Comparison of ENCODE assay signal across 21 mouse cellular contexts in the genomic region with DNA sequence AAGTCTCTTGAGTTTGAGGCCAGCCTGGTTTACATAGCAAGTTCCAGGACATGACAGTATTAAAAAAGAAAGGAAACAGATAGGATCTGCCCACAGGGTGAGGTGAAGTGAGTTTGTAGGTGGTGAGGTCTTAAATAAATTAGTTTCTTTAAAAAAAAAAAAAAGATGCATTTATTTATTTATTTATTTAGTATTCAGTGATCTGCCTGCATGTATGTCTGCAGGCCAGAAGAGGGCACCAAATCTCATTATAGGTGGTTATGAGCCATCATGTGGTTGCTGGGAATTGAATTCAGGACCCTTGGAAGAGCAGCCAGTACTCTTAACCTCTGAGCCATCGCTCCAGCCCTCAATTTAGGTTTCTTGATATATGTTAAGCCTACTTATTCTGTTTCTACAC. TPM values are rescaled to one million over a fixed set of nuclear protein-coding genes. Genes with fewer than 3 reads are reported as not detected.
DNase-seq lines count a peak whose midpoint lies in the region; ATAC-seq and TF ChIP-seq lines count a peak whose summit lies in the region.
"Had no signal": no experiment of that assay in that cellular context is flagged by ENCODE, and none has a peak within 500 bp of the region (broad histone marks: within the 10 kb centered on the region; RNA-seq: fewer than 3 reads in every experiment).

No protein-coding gene starts in this region.

- no peak overlapping the region for H3K4me3 ChIP-seq in heart, embryonic 10.5 days
- no peak overlapping the region for H3K4me3 ChIP-seq in liver, adult 2 months (ENCODE audit: insufficient read depth, low read depth, low read length)
- no peak overlapping the region for H3K4me3 ChIP-seq in liver, embryonic 12.5 days
- no peak overlapping the region for H3K4me3 ChIP-seq in CH12.LX (replicated peaks in 1 of 3; ENCODE audit: low read depth in 2 of 3, low read length in 2 of 3, poor library complexity in 1 of 3)
- no peak overlapping the region for H3K4me3 ChIP-seq in midbrain, embryonic 10.5 days
- H3K4me3 ChIP-seq: forebrain, embryonic 13.5 days; liver, embryonic 15.5 days; neural tube, embryonic 13.5 days had no signal

- in situ Hi-C loops in CH12.LX (cut with MboI; ENCODE audit: low pct_ligation_motif_present, low pct_unique_long_range_greater_than_20kb, low sequenced_read_pairs): no loop called here

- peaks cover 95% of the 10 kb centered on the region for H3K36me3 ChIP-seq in heart, embryonic 10.5 days
- peaks cover 58% of the 10 kb centered on the region for H3K36me3 ChIP-seq in liver, adult 2 months (ENCODE audit: control insufficient read depth, insufficient read depth, low read length)
- peaks cover 95% of the 10 kb centered on the region for H3K36me3 ChIP-seq in liver, embryonic 12.5 days
- H3K36me3 ChIP-seq in CH12.LX (replicated peaks in 1 of 2; ENCODE audit: control insufficient read depth in 1 of 2, insufficient read depth in 1 of 2, low read length in 1 of 2): peaks cover 50 to 85% of the 10 kb centered on the region in 2 experiments
- H3K36me3 ChIP-seq in midbrain, embryonic 10.5 days: peaks cover 100% of the 10 kb centered on the region

- H3K9me3 ChIP-seq in heart, embryonic 10.5 days: no peaks in the 10 kb centered on the region
- no peaks in the 10 kb centered on the region for H3K9me3 ChIP-seq in liver, embryonic 12.5 days (replicated peaks)
- peaks cover 2% of the 10 kb centered on the region for H3K9me3 ChIP-seq in CH12.LX (replicated peaks; ENCODE audit: low read length)
- H3K9me3 ChIP-seq in midbrain, embryonic 10.5 days (replicated peaks): no peaks in the 10 kb centered on the region
- H3K9me3 ChIP-seq: forebrain, embryonic 13.5 days; liver, embryonic 15.5 days; neural tube, embryonic 13.5 days had no signal

- peak; percentile 73 for DNase-seq in heart, adult 11 months
- no peak for DNase-seq in heart, embryonic 10.5 days (ENCODE audit: low spot score)
- no peak for DNase-seq in liver, adult 2 months (ENCODE audit: extremely low read depth, low read depth, low spot score)
- DNase-seq in 416B (ENCODE audit: low read depth): peak; percentile 44
- peak; percentile 11 for DNase-seq in CH12.LX (ENCODE audit: extremely low read depth)
- no peak for DNase-seq in midbrain, embryonic 10.5 days (ENCODE audit: low spot score)
- DNase-seq in adrenal gland, adult 8-10 months: no peak
- DNase-seq: cerebellum, adult 2 months; gastrocnemius, postnatal 10 days; heart, postnatal 4 days; kidney, postnatal 14 days; layer of hippocampus, adult 9-11 months; thymus, postnatal 25 days had no signal

- H3K9ac ChIP-seq in liver, adult 2 months (ENCODE audit: low read depth, low read length): no peak overlapping the region
- H3K9ac ChIP-seq in liver, embryonic 12.5 days: no peak overlapping the region
- no peak overlapping the region for H3K9ac ChIP-seq in CH12.LX (ENCODE audit: insufficient read depth, low read depth)
- H3K9ac ChIP-seq: forebrain, embryonic 13.5 days; liver, embryonic 15.5 days; neural tube, embryonic 13.5 days had no signal

- no peaks in the 10 kb centered on the region for H3K79me2 ChIP-seq in liver, adult 2 months (ENCODE audit: control insufficient read depth, insufficient read depth, low read length)
- H3K79me2 ChIP-seq in CH12.LX (replicated peaks; ENCODE audit: control insufficient read depth, extremely low read depth, insufficient read depth, poor library complexity, severe bottlenecking): peaks cover 3% of the 10 kb centered on the region; the same call in 1 of the 2 replicates

- peak; percentile 18; the same call in 1 of the 2 replicates for TF ChIP-seq CTCF in liver, adult 2 months (IDR thresholded peaks at IDR 0.05; ENCODE audit: low read depth, low read length)
- peak in 1 of 2 experiments; percentile 29; a peak in 1 of 4 replicates for TF ChIP-seq CTCF in CH12.LX (conservative IDR thresholded peaks at IDR 0.05 in 1 of 2, IDR thresholded peaks at IDR 0.05 in 1 of 2; ENCODE audit: low read depth in 2 of 2, low read length in 2 of 2)

- H3K27me3 ChIP-seq in heart, embryonic 10.5 days (ENCODE audit: insufficient read depth, poor library complexity, severe bottlenecking): no peaks in the 10 kb centered on the region
- H3K27me3 ChIP-seq in liver, adult 2 months (ENCODE audit: control insufficient read depth, insufficient read depth, low read length): no peaks in the 10 kb centered on the region
- H3K27me3 ChIP-seq in liver, embryonic 12.5 days (replicated peaks): no peaks in the 10 kb centered on the region
- no peaks in the 10 kb centered on the region for H3K27me3 ChIP-seq in CH12.LX (replicated peaks)
- H3K27me3 ChIP-seq in midbrain, embryonic 10.5 days (ENCODE audit: low read depth, poor library complexity, severe bottlenecking): no peaks in the 10 kb centered on the region
- H3K27me3 ChIP-seq: forebrain, embryonic 13.5 days; liver, embryonic 15.5 days; neural tube, embryonic 13.5 days had no signal

- no peak overlapping the region for H3K27ac ChIP-seq in heart, embryonic 10.5 days
- no peak overlapping the region for H3K27ac ChIP-seq in liver, adult 2 months (replicated peaks; ENCODE audit: insufficient read depth, low read depth, low read length)
- H3K27ac ChIP-seq in liver, embryonic 12.5 days: no peak overlapping the region
- no peak overlapping the region for H3K27ac ChIP-seq in CH12.LX (ENCODE audit: insufficient read depth, low read depth)
- H3K27ac ChIP-seq in midbrain, embryonic 10.5 days (replicated peaks): no peak overlapping the region
- H3K27ac ChIP-seq: forebrain, embryonic 13.5 days; liver, embryonic 15.5 days; macrophage; neural tube, embryonic 13.5 days had no signal

- no peak for TF ChIP-seq POLR2A in liver, adult 2 months (IDR thresholded peaks at IDR 0.05; ENCODE audit: extremely low read depth, insufficient read depth, low read length)
- TF ChIP-seq POLR2A in CH12.LX (IDR thresholded peaks at IDR 0.05; ENCODE audit: low read depth, low read length): no peak

- dilution Hi-C loops in CH12.LX (cut with MboI; ENCODE audit: extremely low pct_ligation_motif_present, extremely low pct_unique_long_range_greater_than_20kb, low sequenced_read_pairs): no loop called here

- TF ChIP-seq RAD21 in CH12.LX (IDR thresholded peaks at IDR 0.05; ENCODE audit: low read depth, low read length): no peak

- no peak for ATAC-seq in liver, embryonic 12.5 days
- ATAC-seq: forebrain, embryonic 13.5 days; inflammation-experienced regulatory T-cells, adult 6 months; midbrain, embryonic 16.5 days had no signal

- H3K4me1 ChIP-seq in heart, embryonic 10.5 days: no peaks in the 10 kb centered on the region
- no peaks in the 10 kb centered on the region for H3K4me1 ChIP-seq in liver, adult 2 months (ENCODE audit: control insufficient read depth, insufficient read depth, low read length)
- H3K4me1 ChIP-seq in liver, embryonic 12.5 days: no peaks in the 10 kb centered on the region
- H3K4me1 ChIP-seq in CH12.LX (ENCODE audit: control insufficient read depth in 1 of 2, insufficient read depth in 2 of 2): no peaks in the 10 kb centered on the region
- no peaks in the 10 kb centered on the region for H3K4me1 ChIP-seq in midbrain, embryonic 10.5 days
- H3K4me1 ChIP-seq: forebrain, embryonic 13.5 days; liver, embryonic 15.5 days; neural tube, embryonic 13.5 days had no signal

- 92% methylated on average over 1 of the region's 1 CpGs for WGBS in heart, embryonic 10.5 days
- 100% methylated on average over 1 of the region's 1 CpGs for WGBS in liver, adult 2 months
- 88% methylated on average over 1 of the region's 1 CpGs for WGBS in liver, embryonic 12.5 days (ENCODE audit: insufficient replicate concordance)
- 93% methylated on average over 1 of the region's 1 CpGs for WGBS in midbrain, embryonic 10.5 days

- TF ChIP-seq EP300 in CH12.LX (IDR thresholded peaks at IDR 0.05; ENCODE audit: low read length): no peak

- no peak overlapping the region for H3K4me2 ChIP-seq in liver, embryonic 12.5 days
- no peak overlapping the region for H3K4me2 ChIP-seq in CH12.LX (ENCODE audit: insufficient read depth, low read depth, poor library complexity, severe bottlenecking)
- H3K4me2 ChIP-seq: forebrain, embryonic 13.5 days; heart, embryonic 11.5 days; liver, embryonic 15.5 days; neural tube, embryonic 13.5 days had no signal

RNA-seq across cellular contexts. Expression of gene Dcaf1, which starts 18.9 kb away (rescaled TPM):
- polyA plus RNA-seq in heart, embryonic 10.5 days (2016; fragmentation: Nextera tagmentation; extraction: Ambion mirVana): 25.7 and 28.1 TPM in 2 replicates
- total RNA-seq in liver, adult 2 months (2014; rRNA removed): 14.2 and 14.9 TPM in 2 replicates
- 7.7 and 12.0 TPM in 2 replicates for polyA plus RNA-seq in liver, adult 2 months (2012; rRNA removed)
- 18.6 and 19.3 TPM in 2 replicates for polyA plus RNA-seq in liver, embryonic 12.5 days (2016; fragmentation: Nextera tagmentation; extraction: Ambion mirVana)
- 43.9 and 48.5 TPM in 2 replicates for total RNA-seq in CH12.LX (2012; rRNA removed)
- total RNA-seq in CH12.LX (2014; rRNA removed): 40.9 and 44.9 TPM in 2 replicates
- polyA plus RNA-seq in CH12.LX (2012; ENCODE audit: insufficient read length, low read depth): 36.1 and 42.9 TPM in 2 replicates
- 33.6 and 35.7 TPM in 2 replicates for polyA plus RNA-seq in midbrain, embryonic 10.5 days (2016; fragmentation: Nextera tagmentation; extraction: Ambion mirVana)
- 10 to 100 TPM; 32.4 to 50.2 (median 37.7) TPM for total RNA-seq in adrenal gland, adult 8-10 months (2022)

RNA-seq across cellular contexts. Expression of gene Rbm15b, which starts 46.7 kb away (rescaled TPM):
- 6.1 and 10.8 TPM in 2 replicates for polyA plus RNA-seq in heart, embryonic 10.5 days (2016; fragmentation: Nextera tagmentation; extraction: Ambion mirVana)
- 4.9 and 5.8 TPM in 2 replicates for total RNA-seq in liver, adult 2 months (2014; rRNA removed)
- 4.5 and 4.8 TPM in 2 replicates for polyA plus RNA-seq in liver, adult 2 months (2012; rRNA removed)
- 8.8 and 11.3 TPM in 2 replicates for polyA plus RNA-seq in liver, embryonic 12.5 days (2016; fragmentation: Nextera tagmentation; extraction: Ambion mirVana)
- 17.4 and 26.4 TPM in 2 replicates for total RNA-seq in CH12.LX (2012; rRNA removed)
- 10.9 and 11.4 TPM in 2 replicates for total RNA-seq in CH12.LX (2014; rRNA removed)
- 15.6 and 19.5 TPM in 2 replicates for polyA plus RNA-seq in CH12.LX (2012; ENCODE audit: insufficient read length, low read depth)
- 15.0 and 15.5 TPM in 2 replicates for polyA plus RNA-seq in midbrain, embryonic 10.5 days (2016; fragmentation: Nextera tagmentation; extraction: Ambion mirVana)
- 10 to 100 TPM; 20.7 to 28.9 (median 26.6) TPM for total RNA-seq in adrenal gland, adult 8-10 months (2022)

RNA-seq across cellular contexts. Expression of gene Manf, which starts 51.2 kb away (rescaled TPM):
- 296 and 411 TPM in 2 replicates for polyA plus RNA-seq in heart, embryonic 10.5 days (2016; fragmentation: Nextera tagmentation; extraction: Ambion mirVana)
- 78.2 and 102 TPM in 2 replicates for total RNA-seq in liver, adult 2 months (2014; rRNA removed)
- 43.1 and 74.6 TPM in 2 replicates for polyA plus RNA-seq in liver, adult 2 months (2012; rRNA removed)
- polyA plus RNA-seq in liver, embryonic 12.5 days (2016; fragmentation: Nextera tagmentation; extraction: Ambion mirVana): 232 and 233 TPM in 2 replicates
- total RNA-seq in CH12.LX (2012; rRNA removed): 181 and 385 TPM in 2 replicates
- total RNA-seq in CH12.LX (2014; rRNA removed): 292 and 325 TPM in 2 replicates
- 330 and 358 TPM in 2 replicates for polyA plus RNA-seq in CH12.LX (2012; ENCODE audit: insufficient read length, low read depth)
- 231 and 297 TPM in 2 replicates for polyA plus RNA-seq in midbrain, embryonic 10.5 days (2016; fragmentation: Nextera tagmentation; extraction: Ambion mirVana)
- 100 to 1,000 TPM; 306 to 450 (median 316) TPM for total RNA-seq in adrenal gland, adult 8-10 months (2022)

RNA-seq across cellular contexts. Expression of gene Rad54l2, which starts 51.6 kb away (rescaled TPM):
- 5.7 and 6.4 TPM in 2 replicates for polyA plus RNA-seq in heart, embryonic 10.5 days (2016; fragmentation: Nextera tagmentation; extraction: Ambion mirVana)
- total RNA-seq in liver, adult 2 months (2014; rRNA removed): 8.1 and 8.9 TPM in 2 replicates
- polyA plus RNA-seq in liver, adult 2 months (2012; rRNA removed): 16.4 and 21.5 TPM in 2 replicates
- polyA plus RNA-seq in liver, embryonic 12.5 days (2016; fragmentation: Nextera tagmentation; extraction: Ambion mirVana): 3.9 and 4.0 TPM in 2 replicates
- total RNA-seq in CH12.LX (2012; rRNA removed): 11.5 and 11.6 TPM in 2 replicates
- 7.1 and 7.2 TPM in 2 replicates for total RNA-seq in CH12.LX (2014; rRNA removed)
- polyA plus RNA-seq in CH12.LX (2012; ENCODE audit: insufficient read length, low read depth): 13.3 and 16.5 TPM in 2 replicates
- polyA plus RNA-seq in midbrain, embryonic 10.5 days (2016; fragmentation: Nextera tagmentation; extraction: Ambion mirVana): 8.0 and 9.0 TPM in 2 replicates
- 10 to 100 TPM; 19.8 to 25.7 (median 22.2) TPM for total RNA-seq in adrenal gland, adult 8-10 months (2022)

Comparison
In these comparisons a context has a peak if more than half of its experiments do, and no peak if none do; other contexts are left out.
1. DNase-seq: peak in heart, adult 11 months (single experiment), 416B (single experiment) and CH12.LX (single experiment); none in heart, embryonic 10.5 days (single experiment), liver, adult 2 months (single experiment), midbrain, embryonic 10.5 days (single experiment) and adrenal gland, adult 8-10 months (single experiment).